Mouse (Mus musculus) naive thymus-derived CD4-positive, alpha-beta T cell, adult 2 months (primary cell): ENCODE data around the gene Gm26992.
"Not testable (repeated sequence)": the region's sequence is repeated elsewhere in the genome, so short reads cannot be mapped to it uniquely, and the experiment has no call there.

Experiments
- DNase-seq: peaks from one replicate; pipeline ENCODE4 v3.0.0-alpha.2; 2011; ENCODE audit warnings: low read depth

The Gm26992 gene

GRCm38 (mm10) chrX:103421710-103422109 lies at the start of gene Gm26992:
TSS of gene Gm26992 (plus strand) at chrX:103422010.
- DNase-seq: no peak

DNA sequence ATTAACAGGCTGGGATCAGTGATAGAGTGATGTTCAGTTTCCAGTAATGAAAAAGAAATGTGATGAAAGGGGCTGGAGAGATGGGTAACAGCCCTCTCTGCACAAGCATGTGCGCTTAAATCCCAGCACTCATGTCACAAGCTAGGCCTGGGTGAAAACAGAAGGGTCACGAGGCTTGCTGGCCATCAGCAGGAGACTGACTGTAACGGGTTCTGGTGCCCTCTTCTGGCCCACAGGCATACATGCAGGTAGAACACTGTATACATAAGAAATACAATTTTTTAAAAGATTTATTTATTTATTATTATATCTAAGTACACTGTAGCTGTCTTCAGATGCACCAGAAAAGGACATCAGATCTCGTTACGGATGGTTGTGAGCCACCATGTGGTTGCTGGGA lies 47.6 kb upstream of the Gm26992 start:
- no peak for DNase-seq

DNA sequence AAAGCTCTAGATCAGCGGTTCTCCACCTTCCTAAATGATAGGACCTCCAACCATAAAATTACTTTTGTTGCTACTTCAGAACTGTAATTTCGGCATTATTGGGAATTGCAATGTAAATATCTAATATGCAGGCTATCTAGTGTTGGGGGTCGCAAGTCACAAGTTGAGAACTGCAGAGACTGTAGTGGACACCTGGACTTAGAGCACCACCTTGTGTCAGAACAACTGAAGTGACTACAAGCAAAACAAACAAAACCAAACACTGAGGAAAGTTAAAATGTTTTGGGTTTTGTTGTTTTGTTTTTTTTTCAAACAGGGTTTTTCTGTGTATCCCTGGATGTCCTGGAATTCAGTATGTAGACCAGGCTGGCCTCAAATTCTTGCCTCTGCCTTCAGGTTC lies 37.3 kb upstream of the Gm26992 start:
- no peak for DNase-seq

- DNase-seq: no peak
Measured at GRCm38 (mm10) chrX:103388131-103388530, 33.7 kb upstream of the Gm26992 start.

GRCm38 (mm10) chrX:103393841-103394240 lies 28.0 kb upstream of the Gm26992 start:
- peak; percentile 2 for DNase-seq

DNA sequence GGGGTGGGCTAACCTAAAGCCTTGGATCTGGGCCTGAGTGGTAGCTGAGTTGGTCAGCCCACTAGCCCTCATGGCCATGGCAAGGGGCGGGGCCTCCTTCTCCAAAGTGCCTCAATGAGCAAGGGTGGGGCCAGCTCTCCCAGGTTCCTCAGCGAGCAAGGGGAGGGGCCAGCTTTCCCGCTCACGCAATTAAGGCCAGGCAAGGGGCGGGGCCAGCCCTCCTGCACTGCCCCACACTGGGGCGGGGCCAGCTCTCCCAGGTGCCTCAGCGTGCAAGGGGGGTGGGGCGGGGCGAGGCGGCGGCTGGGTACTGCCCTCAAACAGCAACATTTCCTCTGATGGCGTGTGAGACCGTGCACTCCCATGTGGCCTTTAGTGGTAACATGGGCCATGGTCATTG lies 16.8 kb upstream of the Gm26992 start:
- no peak for DNase-seq

- no peak for DNase-seq
Measured at GRCm38 (mm10) chrX:103414167-103414566, 7.6 kb upstream of the Gm26992 start, which contains the start of gene Tsx. TSS of gene Tsx (plus strand) at chrX:103414467.

DNA sequence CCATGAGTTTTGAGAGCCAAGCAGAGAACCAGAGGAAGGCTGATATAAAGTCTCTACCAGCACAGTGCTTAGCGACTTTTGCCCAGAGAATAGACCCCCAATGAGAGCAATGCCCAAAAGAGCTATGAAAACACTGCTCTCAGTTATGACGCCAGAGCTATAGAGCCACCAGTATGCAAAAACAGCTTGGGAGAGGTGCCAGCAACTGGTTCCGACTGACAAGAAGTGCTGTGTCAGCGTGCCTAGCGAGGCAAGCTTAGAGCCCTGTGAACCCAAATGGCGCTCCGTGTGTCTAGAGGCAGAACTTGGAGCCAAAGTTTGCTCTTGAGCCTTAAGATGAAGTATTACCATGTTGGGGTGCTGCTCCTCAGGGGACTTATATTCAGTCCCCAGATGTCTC lies 5.9 kb downstream of the Gm26992 start:
- DNase-seq: no peak

DNA sequence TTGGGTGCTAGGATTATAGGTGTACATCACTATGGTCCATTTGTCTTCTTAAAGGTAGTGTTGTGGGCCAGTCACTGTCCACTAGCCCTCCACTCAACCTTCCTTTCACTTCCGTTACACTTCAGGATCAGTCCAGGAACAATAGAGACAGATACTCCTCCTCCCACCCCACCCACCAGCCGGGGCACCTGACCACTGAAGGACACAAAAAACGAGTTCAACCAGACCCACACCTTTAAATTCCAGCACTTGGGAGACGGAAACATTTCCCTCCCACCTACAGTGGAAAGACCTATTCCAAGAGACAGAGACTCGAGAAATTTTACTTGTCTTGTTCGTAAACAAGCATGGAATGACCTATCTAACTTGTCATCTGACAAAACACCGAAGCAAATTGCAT lies 10.5 kb downstream of the Gm26992 start:
- no peak for DNase-seq

- DNase-seq: no peak
Measured at GRCm38 (mm10) chrX:103438023-103438422, 16.2 kb downstream of the Gm26992 start.

DNA sequence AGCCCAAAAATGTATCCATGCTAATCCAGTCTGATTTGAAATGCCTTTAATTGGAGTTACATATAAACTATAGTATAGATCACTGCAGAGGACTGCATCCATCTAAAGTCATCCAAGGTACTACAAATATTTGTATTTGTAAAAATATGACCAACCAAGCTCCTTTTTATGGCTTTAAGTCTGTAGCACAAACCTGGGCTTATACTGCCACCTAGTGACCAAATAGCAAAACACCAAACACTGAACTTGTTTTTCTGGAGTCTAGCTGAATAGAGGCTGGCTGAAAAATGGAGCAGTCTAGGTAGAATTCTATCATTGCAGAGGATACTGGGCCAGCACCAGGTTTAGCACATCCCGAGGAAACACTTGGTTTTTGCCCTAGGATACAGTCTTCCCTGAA lies 19.0 kb downstream of the Gm26992 start:
- peak; percentile 58 for DNase-seq

DNA sequence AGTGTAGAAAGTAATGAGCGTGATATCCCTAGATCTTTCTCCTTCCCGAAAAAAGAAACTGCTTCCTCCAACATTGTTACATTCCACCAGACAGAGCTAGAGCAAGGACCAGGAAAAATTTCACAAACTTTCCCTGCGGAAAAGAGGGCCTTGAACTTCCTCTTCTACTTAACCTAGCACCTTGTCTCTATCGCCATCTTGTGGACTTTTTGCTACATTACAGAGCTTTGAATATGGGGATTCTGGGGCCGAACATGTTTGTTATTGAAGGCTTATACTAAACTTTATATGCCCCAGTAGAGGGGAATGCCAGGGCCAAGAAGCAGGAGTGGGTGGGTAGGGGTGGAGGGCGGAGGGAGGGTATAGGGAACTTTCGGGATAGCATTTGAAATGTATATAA lies 21.9 kb downstream of the Gm26992 start:
- DNase-seq: peak; percentile 59

DNA sequence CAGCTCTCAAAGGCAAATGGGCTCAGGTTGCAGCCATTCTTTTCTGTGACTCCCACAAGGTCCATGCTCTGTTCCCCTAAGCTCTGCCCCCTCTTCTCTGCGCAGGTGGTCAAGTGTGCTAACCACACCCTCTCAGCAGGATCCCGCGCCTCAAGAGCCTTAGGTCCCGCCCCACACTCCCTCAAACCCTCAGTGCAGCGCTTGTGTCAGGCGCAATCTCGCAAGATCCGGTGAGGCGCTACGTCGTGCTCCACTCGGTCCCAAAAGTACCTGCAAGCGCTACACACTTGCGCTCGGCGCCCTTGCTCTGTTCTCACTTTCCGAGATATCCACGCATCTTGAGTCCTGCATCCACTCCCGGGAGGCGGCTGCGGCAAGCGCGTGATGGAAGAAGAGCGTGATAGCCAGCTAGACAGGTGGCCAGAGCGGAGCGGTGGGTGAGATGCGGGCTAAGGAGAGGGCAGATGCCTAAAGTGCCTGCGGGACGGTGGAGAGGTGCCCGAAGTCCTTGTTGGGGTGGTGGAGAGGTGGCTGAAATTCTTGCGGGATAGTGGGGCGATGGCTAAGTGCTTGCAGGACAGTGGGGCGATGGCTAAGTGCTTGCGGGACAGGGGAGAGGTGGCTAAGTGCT lies 25.8 kb downstream of the Gm26992 start:
- DNase-seq: no peak

GRCm38 (mm10) chrX:103448429-103448828 lies 26.6 kb downstream of the Gm26992 start:
- not testable (repeated sequence) for DNase-seq

GRCm38 (mm10) chrX:103448943-103449722 lies 27.3 kb downstream of the Gm26992 start:
- not testable (repeated sequence) for DNase-seq

- no peak for DNase-seq
Measured at GRCm38 (mm10) chrX:103452815-103453214, 31.0 kb downstream of the Gm26992 start.

GRCm38 (mm10) chrX:103460056-103460455 lies 38.2 kb downstream of the Gm26992 start:
- no peak for DNase-seq

GRCm38 (mm10) chrX:103468998-103469397 lies 47.2 kb downstream of the Gm26992 start:
- DNase-seq: no peak

DNA sequence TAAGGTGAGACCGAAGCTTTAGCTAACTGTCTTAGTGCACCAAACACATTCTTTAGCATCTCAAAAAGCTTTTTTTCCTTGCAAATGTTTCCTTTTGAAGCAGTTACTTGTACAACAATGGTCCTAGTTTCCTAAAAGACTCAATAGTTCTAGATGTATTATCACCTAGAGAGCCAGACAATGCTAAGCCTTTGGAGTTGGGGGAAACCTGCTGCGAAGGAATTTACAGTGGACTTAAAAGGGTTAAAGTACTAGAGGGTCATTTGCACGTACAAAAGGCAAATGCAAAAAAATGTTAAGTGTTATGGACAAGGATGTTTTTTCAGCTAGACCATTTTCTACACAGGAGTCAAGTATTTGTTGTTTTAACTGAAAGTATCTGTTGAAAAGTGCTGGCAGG lies 50.5 kb downstream of the Gm26992 start:
- DNase-seq: no peak

DNA sequence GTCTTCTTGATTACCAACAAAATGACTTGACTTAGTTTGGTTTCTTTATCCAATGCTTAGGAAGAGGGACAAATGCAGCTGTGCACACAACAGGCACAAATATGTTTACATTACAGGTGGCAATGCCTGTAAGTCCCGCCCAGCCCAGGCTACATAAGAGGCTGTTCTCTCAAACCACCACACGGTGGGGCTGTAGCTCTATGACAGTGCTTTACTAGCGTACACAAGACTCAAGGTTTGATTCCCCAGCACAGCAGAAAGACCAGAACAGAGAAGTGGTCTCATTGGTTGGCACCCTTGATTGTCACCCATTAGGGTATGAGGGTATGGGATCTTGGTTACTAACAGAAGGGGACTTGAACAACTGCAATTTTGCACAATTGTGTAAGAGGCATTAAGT lies 55.7 kb downstream of the Gm26992 start:
- DNase-seq: peak; percentile 85

GRCm38 (mm10) chrX:103481243-103482096 lies 59.7 kb downstream of the Gm26992 start:
- no peak for DNase-seq

DNA sequence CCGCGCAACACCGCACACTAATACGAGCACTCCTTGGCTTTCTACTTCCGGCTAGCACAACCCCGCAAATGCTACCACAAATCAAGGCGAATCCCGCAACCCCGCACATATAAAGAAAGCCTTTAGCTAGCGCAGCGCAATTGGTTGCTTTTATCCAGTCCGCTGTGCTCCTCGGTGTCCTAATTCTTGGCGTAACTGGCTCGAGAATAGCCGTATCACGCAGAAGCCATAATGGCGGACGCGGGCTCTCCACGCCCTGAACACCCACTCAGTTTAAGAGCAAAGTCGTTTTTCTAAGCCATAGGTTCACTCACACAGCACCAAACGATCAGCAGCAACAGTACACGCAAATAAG lies 60.3 kb downstream of the Gm26992 start:
- DNase-seq: no peak

GRCm38 (mm10) chrX:103483047-103483446 lies 61.2 kb downstream of the Gm26992 start:
- no peak for DNase-seq
